Mouse (Mus musculus) heart, adult 9 months (tissue): ENCODE results near the gene Blmh.

Source experiments
- DNase-seq, 2 experiments: peaks; one replicate each; pipeline ENCODE4 v3.0.0; 2022; ENCODE audit warnings: low spot score in 2 of 2

Gene Blmh

GRCm38 (mm10) chr11:76924759-76925236 is at the start of gene Blmh:
Blmh (plus strand) TSS chr11:76924809.
- peak; percentile 15 to 41 for DNase-seq

DNA sequence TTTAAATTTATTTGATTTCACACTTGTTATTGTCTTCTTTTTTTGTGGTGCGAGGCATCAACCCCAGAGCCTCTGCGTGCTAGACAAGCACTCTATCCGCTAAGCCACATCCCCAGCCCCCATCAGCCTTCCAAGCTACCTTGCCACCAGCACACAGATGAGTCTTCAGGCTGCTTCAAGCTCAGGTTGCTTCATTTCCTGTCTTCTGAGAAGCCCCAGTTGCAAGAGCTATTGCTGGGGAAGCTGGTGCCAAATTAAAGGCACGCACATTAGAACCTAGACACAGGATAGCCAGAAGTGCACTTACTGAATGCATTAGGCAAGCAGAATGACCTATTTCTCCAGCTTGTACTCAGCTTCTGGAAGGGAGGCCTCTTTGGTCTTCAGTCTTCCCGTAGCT is 44.8 kb upstream of the Blmh start:
- no peak for DNase-seq

GRCm38 (mm10) chr11:76884451-76884850 is 40.2 kb upstream of the Blmh start:
- DNase-seq, result no peak

GRCm38 (mm10) chr11:76889339-76890164 is 35.1 kb upstream of the Blmh start:
- DNase-seq, result peak; percentile 54 to 60

- DNase-seq, result no peak
Observed at GRCm38 (mm10) chr11:76891171-76891570, 33.4 kb upstream of the Blmh start.

DNA sequence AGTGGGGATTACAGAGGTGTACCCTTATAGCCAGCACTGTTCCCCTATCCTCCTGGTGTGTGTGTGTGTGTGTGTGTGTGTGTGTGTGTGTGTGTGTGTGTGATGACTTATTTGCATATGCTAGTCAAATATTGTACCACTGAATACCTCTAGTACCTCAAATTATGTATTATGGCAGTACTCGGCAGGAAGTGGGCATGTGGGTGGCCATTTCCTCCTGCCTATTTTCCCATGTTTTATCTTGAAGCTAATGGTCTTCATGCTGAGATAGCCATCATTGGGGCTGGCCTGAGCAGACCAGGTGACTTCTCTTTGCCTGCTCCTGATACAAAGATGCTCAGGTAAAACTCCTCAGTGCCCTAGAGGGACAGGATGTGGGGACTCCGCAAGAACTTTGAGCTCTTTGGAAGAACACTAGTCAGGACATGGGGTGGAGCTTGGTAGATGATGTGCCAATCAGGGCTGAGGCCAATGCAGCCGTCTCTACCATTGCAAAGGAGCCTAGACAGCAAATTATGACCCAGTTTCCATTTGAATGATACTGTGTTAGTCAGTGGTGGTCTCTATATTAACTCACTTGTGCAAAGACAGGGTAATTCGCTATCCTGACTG is 32.8 kb upstream of the Blmh start:
- DNase-seq, result no peak

DNA sequence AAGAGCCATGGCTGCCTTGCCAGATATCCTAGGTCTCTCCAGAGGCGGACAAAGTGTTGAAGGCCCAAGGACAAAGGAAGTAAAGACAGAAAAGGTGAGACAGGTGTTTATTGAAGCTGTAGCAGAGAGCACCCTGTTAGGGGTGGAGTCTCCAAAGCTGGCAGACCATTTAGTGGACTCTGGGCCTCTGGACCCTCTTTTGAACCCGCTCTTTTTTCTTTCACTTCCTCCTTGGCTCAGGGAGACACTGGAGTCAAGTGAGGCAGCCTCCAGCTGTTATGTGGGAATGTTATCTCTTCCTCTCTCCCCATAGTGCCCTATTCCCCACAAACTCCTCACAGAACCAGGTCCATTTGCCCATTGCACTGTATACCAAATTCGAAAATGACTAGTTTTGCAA is 31.6 kb upstream of the Blmh start:
- peak in 1 of 2 experiments; percentile 10 for DNase-seq

GRCm38 (mm10) chr11:76893570-76893969 is 31.0 kb upstream of the Blmh start:
- peak; percentile 76 to 84 for DNase-seq

GRCm38 (mm10) chr11:76894240-76894639 is 30.4 kb upstream of the Blmh start:
- peak; percentile 57 to 72 for DNase-seq

DNA sequence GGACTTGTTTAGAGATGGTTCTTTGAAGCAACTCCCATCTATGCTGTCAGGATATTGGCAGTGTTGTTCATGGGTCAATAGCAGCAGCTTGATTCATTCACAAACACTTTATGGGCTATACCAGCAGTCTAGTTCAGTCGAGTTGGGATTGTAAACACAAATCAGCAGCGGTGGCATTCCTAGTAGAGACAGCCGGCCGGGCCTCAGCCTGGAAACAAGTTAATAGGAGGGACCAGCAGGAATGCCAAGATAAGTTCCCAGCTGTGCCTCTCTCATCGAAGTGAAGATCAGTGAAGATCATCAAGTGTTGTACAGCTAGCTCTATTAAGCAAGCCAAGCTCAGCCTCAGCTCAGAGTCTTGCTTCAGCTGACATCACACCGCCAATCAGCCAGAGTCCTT is 28.2 kb upstream of the Blmh start:
- DNase-seq, result no peak

GRCm38 (mm10) chr11:76897126-76897525 is 27.5 kb upstream of the Blmh start:
- DNase-seq, result no peak

DNA sequence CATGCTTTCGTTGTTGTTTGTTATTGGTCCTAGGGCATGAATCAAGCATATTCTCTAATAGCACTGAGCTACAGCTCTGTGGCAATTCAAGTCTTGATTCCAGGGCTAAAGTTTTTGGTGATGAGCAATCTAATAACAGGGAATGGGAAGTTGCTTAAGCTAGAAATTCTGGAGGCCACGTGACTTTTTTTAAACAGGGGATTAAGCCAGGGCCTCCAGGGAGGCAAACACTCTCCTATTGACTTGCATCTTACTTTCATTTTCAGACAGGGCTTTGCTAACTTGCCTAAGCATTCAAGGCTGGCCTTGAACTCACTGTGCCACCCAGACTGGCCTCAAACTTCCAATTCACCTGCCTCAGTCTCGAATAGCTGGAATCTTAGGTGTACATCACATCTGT is 26.7 kb upstream of the Blmh start:
- peak in 1 of 2 experiments; percentile 12 for DNase-seq

GRCm38 (mm10) chr11:76898751-76899150 is 25.9 kb upstream of the Blmh start:
- no peak for DNase-seq

DNA sequence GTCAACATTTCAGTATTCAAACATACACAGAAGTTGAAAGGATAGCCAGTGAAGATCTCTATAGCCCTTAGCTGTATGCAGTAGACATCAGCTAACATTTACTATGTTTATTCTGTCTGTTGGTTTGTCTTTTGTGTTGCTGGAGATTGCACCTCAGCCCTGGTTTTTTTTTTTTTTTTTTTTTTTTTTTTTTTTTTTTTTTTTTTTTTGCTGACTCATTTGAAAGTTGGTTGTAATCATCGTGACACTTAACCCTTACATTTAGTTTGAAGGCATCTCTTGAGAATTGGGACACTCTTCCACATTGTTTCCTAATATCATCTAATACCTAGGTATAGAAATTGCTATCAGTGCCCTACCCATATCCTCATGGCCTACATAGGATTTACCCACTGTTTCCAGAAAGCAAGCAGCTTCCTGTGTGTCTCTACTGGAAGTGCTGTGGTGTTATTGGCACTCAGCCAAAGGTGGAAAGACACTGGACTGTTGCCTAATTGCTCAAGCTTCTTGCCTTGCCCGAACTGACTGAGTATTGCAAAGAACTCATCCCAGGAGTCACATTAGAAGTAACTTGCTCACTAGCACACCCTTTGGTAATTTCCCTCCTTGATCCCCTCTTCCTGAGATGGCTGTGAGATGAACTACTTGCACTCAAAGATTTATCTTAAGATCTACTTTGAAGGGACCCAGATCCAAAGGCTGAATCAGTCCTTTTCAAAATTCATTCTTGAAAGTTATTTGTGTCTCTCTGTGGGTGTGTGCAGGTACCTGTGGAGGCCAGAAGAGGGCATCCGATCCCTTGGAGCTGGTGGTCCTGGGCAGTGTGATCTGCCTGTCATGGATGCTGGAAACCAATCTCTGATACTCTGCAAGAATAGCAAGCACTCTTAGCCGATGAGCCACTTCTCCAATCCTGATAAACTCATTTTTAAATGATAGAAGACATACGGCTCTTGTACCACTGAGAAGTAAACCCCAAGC is 24.6 kb upstream of the Blmh start:
- DNase-seq, result peak; percentile 33 to 36

GRCm38 (mm10) chr11:76901579-76902361 is 22.8 kb upstream of the Blmh start, which contains the start of gene Tmigd1:
Tmigd1 (plus strand) TSS chr11:76902159.
- DNase-seq, result no peak

GRCm38 (mm10) chr11:76904340-76904739 is 20.3 kb upstream of the Blmh start:
- DNase-seq, result no peak

- DNase-seq, result no peak
Observed at GRCm38 (mm10) chr11:76908651-76909050, 16.0 kb upstream of the Blmh start.

GRCm38 (mm10) chr11:76911325-76912054 is 13.1 kb upstream of the Blmh start:
- DNase-seq, result no peak

DNA sequence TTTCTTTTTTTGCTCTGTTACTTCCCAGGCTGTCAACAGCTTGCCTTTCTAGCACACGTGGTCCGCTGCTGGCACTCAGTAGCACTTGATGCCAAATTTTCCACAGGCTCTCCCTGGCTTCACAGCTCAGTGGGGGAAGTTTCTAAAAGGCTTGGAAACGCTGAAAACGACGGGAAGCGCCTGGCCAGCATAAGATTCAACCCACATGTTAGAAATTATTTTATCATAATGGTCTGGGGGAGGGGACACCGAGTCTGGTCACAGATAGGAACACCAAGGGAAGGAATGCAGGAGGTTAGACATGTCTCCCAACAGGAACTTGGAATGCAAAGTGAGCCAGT is 12.6 kb upstream of the Blmh start:
- no peak for DNase-seq

- DNase-seq, result no peak
Observed at GRCm38 (mm10) chr11:76914366-76914765, 10.2 kb upstream of the Blmh start.
